Mouse (Mus musculus) liver, embryonic 11.5 days (tissue): ENCODE measurements around the gene Klhl26. TPM values are rescaled to one million over a fixed set of nuclear protein-coding genes. Genes with fewer than 3 reads are reported as not detected.
A peak's percentile ranks its signal among the peaks of the same experiment; 100 is the strongest.

Source experiments
- ATAC-seq: fragments of 200-750 bp; cut with Nextera tagmentation; replicated peaks from 2 replicates; pipeline ENCODE4 v1.8.0; 2017; ENCODE audit warnings: moderate number of reproducible peaks, mild to moderate bottlenecking, moderate TSS enrichment, moderate library complexity; ENCODE audit not compliant: low FRiP score
- DNase-seq: peaks from one replicate; pipeline ENCODE4 v3.0.0-alpha.2; 2017; ENCODE audit warnings: low spot score
- H3K27ac ChIP-seq: fragments of 300-500 bp; sonication (generic); 2 replicates; pipeline ENCODE4 v1.5.1; 2014; ENCODE audit warnings: mild to moderate bottlenecking, low read depth, low read length, control low read depth
- H3K27me3 ChIP-seq: fragments of 300-500 bp; sonication (generic); replicated peaks from 2 replicates; pipeline ENCODE4 v1.6.1; 2014; ENCODE audit warnings: low read length, mixed read lengths; ENCODE audit not compliant: control insufficient read depth, insufficient read depth
- H3K36me3 ChIP-seq: fragments of 300-500 bp; sonication (generic); 2 replicates; pipeline ENCODE4 v1.6.1; 2014; ENCODE audit warnings: mild to moderate bottlenecking, low read length, moderate library complexity, mixed read lengths; ENCODE audit not compliant: control insufficient read depth, insufficient read depth
- H3K4me1 ChIP-seq: fragments of 300-500 bp; sonication (generic); replicated peaks from 2 replicates; pipeline ENCODE4 v1.6.1; 2014; ENCODE audit warnings: low read length, mixed read lengths; ENCODE audit not compliant: control insufficient read depth, insufficient read depth
- H3K4me2 ChIP-seq: fragments of 300-500 bp; sonication (generic); 2 replicates; pipeline ENCODE4 v1.6.1; 2014; ENCODE audit warnings: mild to moderate bottlenecking, control low read depth, moderate library complexity
- H3K4me3 ChIP-seq: fragments of 300-500 bp; sonication (generic); 2 replicates; pipeline ENCODE4 v1.5.1; 2014; ENCODE audit warnings: low read depth, low read length, control low read depth
- H3K9ac ChIP-seq: fragments of 300-500 bp; sonication (generic); 2 replicates; pipeline ENCODE4 v1.6.1; 2014; ENCODE audit warnings: low read depth, low read length, control low read depth
- H3K9me3 ChIP-seq: fragments of 300-500 bp; sonication (generic); 2 replicates; pipeline ENCODE4 v1.6.1; 2016; ENCODE audit warnings: low read length, inconsistent platforms, mixed read lengths; ENCODE audit not compliant: control insufficient read depth
- WGBS: fragments of 180-500 bp; shearing (Covaris S2); extraction: QIAGEN DNeasy Blood & Tissue Kit; methylation state at CpG from one replicate; pipeline ENCODE4 v1.1.7; 2014; 5-methylcytosine and 5-hydroxymethylcytosine counted together
- polyA plus RNA-seq: library from polyadenylated mRNA; unstranded; fragments of >200 nt; fragmentation: Nextera tagmentation; extraction: Ambion mirVana; gene quantifications from 2 replicates; pipeline ENCODE4 v1.2.1, GENCODE M21; 2014

The Klhl26 gene
- polyA plus RNA-seq, 1 experiment from 2014 or later = 13.0 TPM

DNA sequence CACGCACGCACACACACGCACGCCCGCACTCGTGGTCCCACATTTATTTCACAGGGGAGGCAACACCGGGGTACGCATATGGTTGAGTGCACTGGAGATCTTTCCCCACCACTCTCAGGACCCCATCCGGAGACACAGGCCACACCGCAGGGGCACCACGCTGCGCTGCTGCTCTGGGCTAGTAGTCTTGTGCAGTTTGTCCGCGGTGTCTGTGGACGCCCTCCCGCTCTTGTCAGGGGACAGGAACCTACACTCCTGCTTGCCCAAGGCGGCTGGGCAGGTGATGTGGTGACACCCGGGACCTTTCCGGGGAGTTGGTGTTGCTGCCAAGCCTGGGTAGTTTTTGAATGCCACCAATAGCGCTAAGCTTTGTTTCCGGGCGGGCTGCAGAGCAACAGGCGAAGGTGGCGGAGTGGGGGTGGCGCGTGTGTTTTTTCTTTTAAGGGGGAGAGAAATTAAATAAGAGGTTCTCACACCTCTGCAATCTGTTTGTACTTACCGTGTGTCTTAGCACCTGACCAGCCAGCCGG is 17.7 kb upstream of the Klhl26 start:
- H3K4me3 ChIP-seq = peak overlapping the region; percentile 3; the same call in 1 of the 2 replicates
- no peak for ATAC-seq
- H3K9me3 ChIP-seq = no peaks in the 10 kb centered on the region
- WGBS = 5% methylated on average over 28 of the region's 28 CpGs
- no peak overlapping the region for H3K27ac ChIP-seq
- peaks cover 99% of the 10 kb centered on the region for H3K27me3 ChIP-seq
- H3K36me3 ChIP-seq = no peaks in the 10 kb centered on the region
- H3K4me2 ChIP-seq = no peak overlapping the region
- peak; percentile 49 for DNase-seq
- peaks cover 29% of the 10 kb centered on the region for H3K4me1 ChIP-seq
- no peak overlapping the region for H3K9ac ChIP-seq

DNA sequence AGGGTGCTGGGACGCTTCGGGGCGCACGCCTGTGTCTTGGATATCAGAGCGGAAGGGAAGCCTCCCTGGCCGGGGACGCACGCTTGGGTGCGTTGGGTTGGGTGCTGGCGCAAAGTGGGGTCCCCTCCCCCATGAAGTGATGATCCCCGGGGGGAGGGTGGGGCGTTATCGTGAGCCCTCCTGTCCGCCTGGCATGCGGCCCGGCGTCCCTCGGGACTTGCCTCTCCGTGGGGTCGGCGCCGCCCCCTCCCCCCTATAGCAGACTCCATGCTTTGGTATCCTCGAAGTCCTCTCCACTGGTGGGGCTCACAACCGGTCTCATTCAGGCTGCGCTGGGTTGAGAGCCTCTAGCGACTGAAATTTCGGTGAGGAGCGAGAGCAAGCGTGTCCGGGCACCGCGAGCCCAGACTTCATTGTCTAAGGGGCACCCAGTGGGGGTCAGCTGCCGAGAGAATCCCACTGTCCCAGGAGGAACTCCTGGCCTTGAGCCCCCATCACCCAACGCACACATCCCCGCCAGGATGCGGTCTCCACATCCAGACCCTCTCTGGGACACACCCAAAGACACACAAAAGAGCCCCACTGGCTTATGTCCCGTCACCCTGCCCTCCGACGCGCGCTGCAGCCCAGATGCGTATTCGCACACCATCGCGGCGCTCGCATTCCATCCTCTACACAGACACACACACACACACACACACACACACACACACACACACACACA is 17.1 kb upstream of the Klhl26 start:
- ATAC-seq (no peak), DNase-seq (no peak)
- H3K9ac ChIP-seq = no peak overlapping the region
- H3K9me3 ChIP-seq = no peaks in the 10 kb centered on the region
- H3K4me1 ChIP-seq = peaks cover 31% of the 10 kb centered on the region
- no peaks in the 10 kb centered on the region for H3K36me3 ChIP-seq
- H3K27me3 ChIP-seq = peaks cover 100% of the 10 kb centered on the region
- H3K4me2 ChIP-seq = peak overlapping the region; percentile 61
- H3K27ac ChIP-seq = no peak overlapping the region
- H3K4me3 ChIP-seq = peak overlapping the region; percentile 50
- 3% methylated on average over 47 of the region's 47 CpGs for WGBS

DNA sequence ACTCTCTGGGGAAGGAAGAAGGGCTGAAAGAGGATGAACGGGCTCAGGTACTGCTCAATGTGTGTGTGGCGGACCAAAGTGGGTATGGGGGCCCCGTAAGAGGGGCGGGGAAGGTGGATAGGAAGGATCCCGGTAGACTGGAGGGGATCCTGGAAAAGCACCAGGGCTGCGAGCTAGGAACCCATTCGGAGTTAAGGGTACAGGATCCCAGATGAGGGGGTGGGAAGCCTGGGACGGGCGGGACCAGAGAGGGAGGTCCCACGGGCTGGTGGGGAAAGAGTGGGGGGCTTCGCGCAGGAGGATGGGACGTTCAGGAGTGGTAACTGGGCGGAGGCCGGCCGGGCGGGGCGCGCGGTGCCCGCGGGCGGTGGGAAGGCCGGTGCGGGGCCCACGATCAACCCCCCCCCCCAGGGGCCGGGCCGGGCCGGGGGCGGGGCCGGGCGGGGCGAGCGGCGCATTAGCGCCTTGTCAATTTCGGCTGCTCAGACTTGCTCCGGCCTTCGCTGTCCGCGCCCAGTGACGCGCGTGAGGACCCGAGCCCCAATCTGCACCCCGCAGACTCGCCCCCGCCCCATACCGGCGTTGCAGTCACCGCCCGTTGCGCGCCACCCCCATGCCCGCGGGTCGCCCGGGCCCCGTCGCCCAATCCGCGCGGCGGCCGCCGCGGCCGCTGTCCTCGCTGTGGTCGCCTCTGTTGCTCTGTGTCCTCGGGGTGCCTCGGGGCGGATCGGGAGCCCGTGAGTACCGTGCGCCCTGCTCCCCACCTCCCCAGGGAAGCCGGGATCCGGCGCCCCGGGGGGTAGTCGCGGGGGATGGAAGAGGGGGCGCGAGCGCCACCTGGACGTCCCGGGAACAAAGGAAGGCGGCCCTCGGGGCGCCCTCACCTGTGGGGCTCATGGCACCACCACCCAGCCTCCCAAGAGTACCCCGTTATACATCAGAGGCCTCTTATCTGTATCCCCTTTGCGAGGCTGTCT is 16.2 kb upstream of the Klhl26 start, which contains the start of gene Crlf1:
TSS of gene Crlf1 (plus strand) at position 495 of the 977 bp plus-strand sequence.
- WGBS = under 1% methylated on average over 74 of the region's 93 CpGs
- Histone ChIP-seq H3K27me3 (peaks cover 100% of the 10 kb centered on the region), H3K4me3 (peak within 1 kb of the TSS; percentile 50), H3K4me1 (peaks cover 39% of the 10 kb centered on the region), H3K27ac (no peak within 1 kb of the TSS), H3K4me2 (peak within 1 kb of the TSS; percentile 61), H3K9ac (no peak within 1 kb of the TSS), H3K9me3 (no peaks in the 10 kb centered on the region), H3K36me3 (no peaks in the 10 kb centered on the region)
- ATAC-seq (no peak), DNase-seq (no peak)

DNA sequence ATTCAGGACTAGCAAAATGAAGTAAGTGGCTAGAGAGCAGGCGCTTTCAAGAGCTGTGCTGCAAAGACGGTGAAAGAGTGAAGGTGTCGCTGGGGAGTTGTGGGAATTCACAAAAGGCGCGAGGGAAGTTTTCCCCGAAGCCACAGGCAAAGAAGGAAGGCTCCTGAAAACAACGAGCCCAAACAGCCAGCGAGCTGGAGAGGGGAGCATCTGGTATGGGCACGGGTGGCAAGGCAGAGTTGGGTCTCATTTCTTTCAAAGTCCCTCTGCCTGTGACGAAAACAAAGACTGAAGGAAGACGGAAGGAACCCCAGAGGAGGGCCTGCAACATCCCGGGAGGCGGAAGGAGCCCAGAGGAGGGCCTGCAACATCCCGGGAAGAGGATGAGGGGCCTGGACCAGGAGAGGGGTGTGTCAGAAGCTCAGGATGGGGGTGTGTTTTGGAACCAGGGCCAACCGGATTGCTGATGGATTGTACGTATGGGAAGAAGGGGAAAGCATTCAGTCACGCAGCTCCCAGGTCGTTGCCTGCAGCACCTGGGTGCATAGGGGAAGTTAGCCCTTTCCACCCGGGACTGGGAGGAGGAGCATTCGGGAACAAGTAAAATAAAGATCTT is 14.2 kb upstream of the Klhl26 start:
- 4% methylated on average over 20 of the region's 20 CpGs for WGBS
- peaks cover 40% of the 10 kb centered on the region for H3K4me1 ChIP-seq

GRCm38 (mm10) chr8:70490061-70490879 is 13.5 kb upstream of the Klhl26 start:
- WGBS = 14% methylated on average over 10 of the region's 10 CpGs
- no peak overlapping the region; the same call in 1 of the 2 replicates for H3K4me2 ChIP-seq
- ATAC-seq (no peak), DNase-seq (no peak)
- H3K27ac ChIP-seq = no peak overlapping the region
- peaks cover 100% of the 10 kb centered on the region for H3K27me3 ChIP-seq
- H3K36me3 ChIP-seq = no peaks in the 10 kb centered on the region
- H3K9ac ChIP-seq = no peak overlapping the region
- H3K4me3 ChIP-seq = no peak overlapping the region
- peaks cover 40% of the 10 kb centered on the region for H3K4me1 ChIP-seq
- H3K9me3 ChIP-seq = no peaks in the 10 kb centered on the region

More for the DNA sequence above, 14.2 kb upstream of the Klhl26 start:
- Histone ChIP-seq H3K4me2 (no peak overlapping the region), H3K27ac (no peak overlapping the region), H3K4me3 (no peak overlapping the region), H3K27me3 (peaks cover 100% of the 10 kb centered on the region), H3K9ac (no peak overlapping the region), H3K36me3 (no peaks in the 10 kb centered on the region), H3K9me3 (no peaks in the 10 kb centered on the region)
- DNase-seq (no peak), ATAC-seq (no peak)

DNA sequence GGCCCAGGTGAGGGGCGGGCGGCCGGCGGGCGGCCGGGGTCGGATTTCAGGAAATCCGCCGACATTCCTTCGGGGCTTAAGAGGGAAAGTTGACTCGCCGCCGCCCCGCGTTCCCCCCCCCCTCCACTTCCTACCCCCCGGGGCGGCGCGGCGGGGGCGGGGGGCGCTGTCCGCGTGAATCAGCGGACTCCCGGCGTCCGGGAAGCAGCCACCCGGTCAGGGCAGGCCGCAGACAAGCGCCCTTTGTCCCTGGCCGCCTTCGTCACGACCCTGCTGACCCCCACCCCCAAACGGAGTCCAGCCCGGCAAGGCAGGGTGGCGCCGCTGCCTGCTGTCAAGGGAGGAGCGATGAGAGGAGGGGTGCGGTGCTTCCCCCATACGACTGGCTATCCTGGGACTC is 12.8 kb upstream of the Klhl26 start:
- H3K27me3 ChIP-seq = peaks cover 100% of the 10 kb centered on the region
- H3K4me3 ChIP-seq = peak overlapping the region; percentile 32
- ATAC-seq (no peak), DNase-seq (no peak)
- peak overlapping the region; percentile 62 for H3K4me2 ChIP-seq
- no peak overlapping the region for H3K27ac ChIP-seq
- no peaks in the 10 kb centered on the region for H3K36me3 ChIP-seq
- H3K9me3 ChIP-seq = no peaks in the 10 kb centered on the region
- WGBS = 1% methylated on average over 29 of the region's 41 CpGs
- H3K4me1 ChIP-seq = peaks cover 40% of the 10 kb centered on the region
- no peak overlapping the region for H3K9ac ChIP-seq

- Histone ChIP-seq H3K4me3 (peak overlapping the region; percentile 32), H3K27ac (no peak overlapping the region), H3K9me3 (no peaks in the 10 kb centered on the region), H3K4me2 (peak overlapping the region; percentile 62), H3K4me1 (peaks cover 40% of the 10 kb centered on the region), H3K36me3 (no peaks in the 10 kb centered on the region), H3K9ac (no peak overlapping the region), H3K27me3 (peaks cover 100% of the 10 kb centered on the region)
- DNase-seq (no peak), ATAC-seq (no peak)
- 3% methylated on average over 14 of the region's 14 CpGs for WGBS
Measured at GRCm38 (mm10) chr8:70488931-70489470, 12.2 kb upstream of the Klhl26 start.
